Mouse (Mus musculus) hematopoietic stem cell, adult 5-6 weeks (primary cell): ENCODE measurements around the gene Knstrn. TPM values are rescaled to one million over a fixed set of nuclear protein-coding genes. Genes with fewer than 3 reads are reported as not detected.

Experiments
- ATAC-seq, 2 experiments: fragments of 125-278 bp in 1 of 2; replicated peaks in 1 of 2; 2 replicates each; pipeline ENCODE4 v1.8.0; 2016 to 2017; ENCODE audit warnings: inconsistent platforms in 2 of 2, mild to moderate bottlenecking in 2 of 2, moderate number of reproducible peaks in 2 of 2, low read depth in 1 of 2, moderate TSS enrichment in 1 of 2; ENCODE audit not compliant: low FRiP score in 2 of 2, poor library complexity in 2 of 2, severe bottlenecking in 2 of 2, insufficient read depth in 1 of 2, low TSS enrichment in 1 of 2
- total RNA-seq: library from RNA; stranded (forward); fragments of 172-1452, 232-1000 nt; gene quantifications from 2 replicates; pipeline ENCODE4 v1.2.3, GENCODE M21; 2017

The Knstrn gene
- total RNA-seq, 1 experiment from 2014 or later, result 151 TPM

DNA sequence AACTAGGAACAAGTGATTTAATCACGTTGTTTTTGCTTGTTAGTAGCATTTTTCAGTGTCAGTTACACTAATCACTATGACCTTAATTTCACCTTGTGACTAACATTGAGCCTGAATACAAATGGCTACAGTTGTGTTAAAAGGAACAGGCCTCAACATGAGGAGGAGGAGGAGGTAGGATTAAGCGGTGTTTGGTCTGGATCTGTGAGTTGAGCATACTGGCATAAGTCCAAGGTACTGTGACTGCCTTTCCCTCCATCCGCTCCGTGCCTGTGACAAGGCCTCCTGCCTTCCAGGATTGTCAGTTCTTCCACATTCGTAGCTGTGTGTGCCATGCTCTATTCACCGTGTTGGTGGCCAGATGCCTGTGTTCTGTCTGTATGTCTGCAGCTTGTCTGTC is 21.3 kb downstream of the Knstrn start:
- no peak for ATAC-seq

- no peak for ATAC-seq
Measured at GRCm38 (mm10) chr2:118838330-118838729, 24.5 kb downstream of the Knstrn start.

DNA sequence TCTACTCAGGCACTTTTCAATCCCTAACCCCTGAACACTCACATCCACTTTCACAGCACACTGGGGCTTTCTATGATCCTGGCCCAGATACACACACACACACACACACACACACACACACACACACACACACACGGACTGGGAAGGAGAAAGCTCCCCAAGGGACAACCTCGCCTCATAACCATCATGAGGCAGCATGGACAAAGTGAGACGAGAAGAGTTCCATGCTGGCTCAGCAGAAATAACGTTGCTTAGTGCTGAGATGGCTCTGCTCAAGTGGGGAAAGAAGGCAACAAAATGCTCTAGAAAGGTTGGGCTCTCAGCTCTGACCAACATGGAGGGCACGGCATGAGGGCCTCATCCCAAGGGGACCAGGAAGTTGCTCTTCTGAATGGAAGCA is 27.4 kb downstream of the Knstrn start:
- ATAC-seq, result no peak

DNA sequence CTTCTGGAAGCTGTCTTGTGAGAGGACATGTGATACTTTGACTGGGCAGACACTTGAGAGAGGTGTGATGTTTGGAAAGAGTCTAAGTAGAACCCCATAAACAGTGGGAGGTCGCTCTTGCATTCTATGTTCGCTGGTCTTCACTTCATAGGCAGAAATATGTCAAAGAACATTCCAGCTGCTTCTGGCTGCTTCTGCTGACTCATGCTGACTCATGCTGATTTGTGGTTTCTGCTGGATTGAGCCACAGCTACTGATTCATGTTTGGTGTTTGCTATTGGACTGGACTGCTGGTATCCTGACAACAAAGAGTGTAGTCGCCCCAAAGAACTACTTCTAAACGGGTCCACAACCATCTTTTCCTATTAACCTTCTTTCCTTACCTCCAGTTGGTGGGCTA is 28.0 kb downstream of the Knstrn start:
- ATAC-seq, result no peak

GRCm38 (mm10) chr2:118844427-118844826 is 30.6 kb downstream of the Knstrn start:
- no peak for ATAC-seq

- ATAC-seq, result 0 out of 4 replicates have a peak, but pooled peaks of 1 of the 2 experiments have one; percentile 22
Measured at GRCm38 (mm10) chr2:118846246-118846645, 32.4 kb downstream of the Knstrn start.

- ATAC-seq, result no peak
Measured at GRCm38 (mm10) chr2:118851756-118852155, 38.0 kb downstream of the Knstrn start.

DNA sequence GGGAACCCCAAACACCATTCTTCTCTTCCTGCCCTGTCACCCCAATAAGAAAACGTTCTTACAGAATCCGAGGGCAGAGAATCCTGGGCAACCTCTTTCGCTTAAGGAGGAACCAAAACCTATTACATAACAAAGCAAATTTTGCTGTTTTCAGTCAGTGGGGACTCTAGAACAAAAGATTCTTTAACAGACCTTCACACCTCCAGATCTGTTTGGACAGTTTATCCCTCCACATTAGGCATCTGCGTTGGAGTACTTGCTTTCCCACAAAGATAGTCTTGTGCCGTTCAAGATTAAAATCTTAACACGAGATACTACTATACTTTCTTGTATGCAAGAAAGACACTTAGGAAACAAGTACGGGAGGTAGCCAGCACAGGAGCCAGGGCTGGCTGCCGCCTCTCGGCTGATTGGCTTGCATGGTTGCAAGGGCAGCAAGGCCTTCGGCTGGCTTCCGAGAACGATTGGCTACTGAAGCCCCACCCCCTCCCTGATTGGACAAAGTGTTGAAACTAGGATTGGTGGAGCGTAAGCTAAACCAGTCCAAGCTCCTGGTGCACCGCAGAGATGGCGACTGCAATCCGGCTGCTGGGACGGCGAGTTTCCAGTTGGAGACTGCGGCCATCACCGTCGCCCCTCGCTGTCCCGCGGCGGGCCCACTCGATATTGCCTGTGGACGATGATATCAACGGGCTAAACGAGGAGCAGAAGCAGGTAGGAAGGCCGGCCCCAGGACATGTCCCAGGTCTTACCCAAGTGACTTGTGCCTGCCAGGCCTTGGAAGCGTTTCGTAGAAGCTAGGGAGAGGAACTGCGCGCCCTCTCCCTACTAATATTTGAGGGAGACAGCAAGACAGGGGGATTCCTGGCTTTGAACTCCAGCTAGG is 47.9 kb downstream of the Knstrn start, which contains the start of gene Ivd:
Gene Ivd, plus strand, starts transcription at position 501 of the 886 bp plus-strand sequence.
- ATAC-seq, result peak; percentile 99 to 100

DNA sequence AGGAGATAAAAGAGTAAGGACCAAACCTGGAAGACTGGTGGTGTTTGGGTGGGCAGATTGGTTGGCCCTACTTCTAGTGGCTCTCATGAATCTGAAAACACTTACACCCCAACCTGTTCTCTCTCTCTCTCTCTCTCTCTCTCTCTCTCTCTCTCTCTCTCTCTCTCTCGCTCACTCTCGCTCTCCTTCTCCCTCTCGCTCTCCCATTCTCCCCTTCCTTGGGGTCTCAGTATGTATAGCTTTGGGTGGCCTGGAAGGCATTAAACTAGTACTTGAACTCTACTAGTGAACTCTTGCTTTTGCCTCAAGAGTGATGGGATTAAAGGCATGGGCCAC is 48.5 kb downstream of the Knstrn start:
- no peak for ATAC-seq

GRCm38 (mm10) chr2:118870601-118871000 is 56.8 kb downstream of the Knstrn start:
- no peak for ATAC-seq

DNA sequence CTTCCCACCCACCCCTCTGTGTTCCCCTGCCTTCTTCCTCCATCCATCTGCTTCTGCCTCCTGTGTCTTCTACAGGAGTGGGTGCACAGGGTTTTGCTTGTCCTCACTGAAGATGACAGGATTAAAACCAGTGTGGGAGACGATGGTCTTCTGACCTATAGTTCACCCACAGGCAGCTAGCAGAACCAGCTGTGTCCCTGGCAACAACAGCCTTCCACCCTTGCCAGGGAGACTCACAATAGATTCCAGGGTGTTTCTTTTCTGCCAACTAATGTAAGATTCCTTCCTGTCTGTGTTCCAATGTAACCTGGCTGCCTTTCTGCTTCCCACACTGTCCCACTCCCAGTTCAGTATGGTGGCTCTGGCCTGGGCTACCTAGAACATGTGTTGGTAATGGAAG is 57.2 kb downstream of the Knstrn start:
- no peak for ATAC-seq

GRCm38 (mm10) chr2:118873018-118873417 is 59.2 kb downstream of the Knstrn start:
- ATAC-seq, result no peak

DNA sequence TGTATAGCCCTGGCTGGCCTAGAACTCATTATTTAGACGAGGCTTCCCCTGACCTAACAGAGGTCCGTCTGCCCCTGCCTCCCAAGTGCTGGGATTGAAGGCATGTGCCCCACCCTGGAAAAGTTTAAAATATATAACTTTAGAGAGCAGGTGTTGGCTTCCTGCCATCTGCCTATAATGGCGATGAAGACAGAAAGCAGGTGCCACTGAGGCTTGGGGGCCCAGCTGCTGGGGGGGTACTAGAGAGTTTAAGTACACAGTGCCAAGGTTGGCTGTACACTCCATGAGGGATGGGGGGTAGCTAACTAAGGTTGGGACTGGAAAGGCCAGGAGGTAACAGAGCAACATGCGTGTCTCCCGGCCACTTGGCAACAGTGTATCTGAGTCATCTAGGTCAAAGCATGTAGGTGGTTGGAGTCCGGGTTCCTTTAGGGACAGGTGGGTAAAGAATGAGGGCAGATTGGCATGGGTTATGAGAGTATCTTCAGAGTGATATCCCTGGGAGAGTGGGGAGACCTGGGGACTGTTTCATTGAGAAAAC is 60.2 kb downstream of the Knstrn start:
- no peak for ATAC-seq

DNA sequence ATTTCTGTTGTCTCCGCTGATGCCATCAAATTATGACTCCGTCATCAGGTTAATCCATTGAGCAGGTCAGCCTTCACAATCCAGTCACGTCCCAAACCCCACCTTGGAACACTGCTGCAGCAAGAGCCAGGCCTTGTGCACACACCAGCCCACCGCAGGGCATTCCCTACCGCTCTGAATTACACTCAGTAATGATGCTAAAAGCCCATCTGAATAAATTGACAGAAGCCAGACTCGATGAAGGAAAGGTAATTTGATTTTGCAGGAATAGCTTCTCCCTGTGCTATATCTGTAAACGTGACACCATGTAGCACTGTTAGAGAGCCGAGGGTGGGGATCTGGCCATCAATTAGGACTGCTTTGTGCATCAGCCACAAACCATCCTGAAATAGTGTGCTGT is 61.5 kb downstream of the Knstrn start:
- no peak for ATAC-seq

DNA sequence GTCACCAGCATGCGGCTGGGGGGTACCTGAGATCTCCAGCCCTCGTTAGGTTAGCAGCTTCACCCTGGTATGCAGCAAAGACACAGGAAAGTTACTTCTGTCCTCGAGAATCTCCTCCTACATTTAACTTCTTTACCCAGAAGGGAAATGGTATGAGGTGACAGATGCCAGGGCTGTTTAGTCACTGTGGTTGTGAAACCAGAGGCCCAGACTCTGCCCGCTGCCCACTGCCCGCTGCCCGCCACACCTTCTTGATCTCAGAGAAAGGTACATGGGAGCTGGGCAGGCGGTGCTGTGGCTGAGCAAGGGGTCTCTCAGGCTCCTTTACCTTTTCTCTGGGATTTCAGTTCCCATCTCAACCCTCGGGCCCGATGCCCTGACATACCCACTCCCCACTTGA is 62.6 kb downstream of the Knstrn start:
- ATAC-seq, result no peak

- ATAC-seq, result no peak
Measured at GRCm38 (mm10) chr2:118881019-118881418, 67.2 kb downstream of the Knstrn start.

DNA sequence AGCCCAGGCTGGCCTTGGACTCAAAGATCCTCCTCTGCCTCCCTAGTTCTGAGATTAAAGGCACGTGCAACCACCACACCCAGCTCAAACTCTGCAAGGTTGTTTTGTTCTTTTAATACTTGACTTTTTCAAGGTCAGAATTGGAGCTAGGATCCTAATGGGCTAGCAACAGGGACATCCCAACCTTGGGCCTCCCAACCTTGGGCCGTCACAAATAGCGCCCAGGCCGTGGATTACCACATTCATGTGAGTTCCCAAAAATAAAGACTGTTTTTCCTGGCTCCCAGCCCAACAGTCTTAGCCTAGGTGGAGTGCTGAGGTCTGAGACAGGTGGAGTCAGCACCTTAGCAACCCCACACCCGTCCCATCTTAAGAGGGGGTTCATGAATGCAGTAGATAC is 68.2 kb downstream of the Knstrn start:
- no peak for ATAC-seq

DNA sequence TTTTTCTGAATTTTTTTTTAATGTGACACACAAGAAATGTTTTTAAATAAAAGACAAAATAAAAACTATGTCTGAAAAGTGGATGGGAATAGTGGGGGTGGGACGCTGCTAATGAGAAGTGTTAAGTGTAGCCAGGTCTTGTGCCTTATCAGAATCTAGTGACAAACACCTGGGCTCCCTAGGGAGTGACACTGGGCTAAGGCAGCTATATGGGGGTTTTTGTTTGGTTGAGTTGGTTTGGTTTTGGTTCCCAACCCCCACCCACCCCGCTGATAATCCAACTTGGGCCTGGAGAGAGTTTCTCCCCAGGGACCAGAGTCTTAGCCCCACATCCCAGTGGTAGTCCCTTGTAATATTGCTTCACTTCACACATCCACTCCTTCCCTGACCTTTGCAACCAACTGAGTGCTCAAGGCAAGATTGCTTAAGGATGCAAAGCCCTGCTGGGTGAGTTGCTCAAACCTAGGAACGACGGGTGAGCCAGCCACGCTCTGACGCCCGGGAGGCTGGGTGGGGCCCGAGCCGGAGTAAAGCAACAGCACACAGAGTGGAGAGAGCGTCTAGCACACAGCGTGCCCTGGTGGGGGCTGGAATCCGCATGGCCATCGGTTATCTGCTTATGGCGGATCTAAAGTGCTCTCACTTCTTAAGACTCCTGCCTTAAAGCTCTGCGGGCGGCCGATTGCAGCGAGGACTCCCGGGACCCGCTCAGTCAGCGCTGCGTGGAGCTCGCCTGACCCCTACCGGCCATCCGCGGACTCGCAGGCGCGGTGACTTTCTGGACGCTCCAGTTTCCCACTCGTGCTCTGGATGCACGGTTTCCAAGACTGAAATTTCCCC is 69.3 kb downstream of the Knstrn start:
- peak; percentile 74 to 80 for ATAC-seq
